Mouse (Mus musculus): ENCODE data around the gene Astn2. TPM values are rescaled to one million over a fixed set of nuclear protein-coding genes. Genes with fewer than 3 reads are reported as not detected.
"Not testable (repeated sequence)": the region's sequence is repeated elsewhere in the genome, so short reads cannot be mapped to it uniquely, and the experiment has no call there.

Gene Astn2
- polyA plus RNA-seq, 1 experiment = not detected

DNA sequence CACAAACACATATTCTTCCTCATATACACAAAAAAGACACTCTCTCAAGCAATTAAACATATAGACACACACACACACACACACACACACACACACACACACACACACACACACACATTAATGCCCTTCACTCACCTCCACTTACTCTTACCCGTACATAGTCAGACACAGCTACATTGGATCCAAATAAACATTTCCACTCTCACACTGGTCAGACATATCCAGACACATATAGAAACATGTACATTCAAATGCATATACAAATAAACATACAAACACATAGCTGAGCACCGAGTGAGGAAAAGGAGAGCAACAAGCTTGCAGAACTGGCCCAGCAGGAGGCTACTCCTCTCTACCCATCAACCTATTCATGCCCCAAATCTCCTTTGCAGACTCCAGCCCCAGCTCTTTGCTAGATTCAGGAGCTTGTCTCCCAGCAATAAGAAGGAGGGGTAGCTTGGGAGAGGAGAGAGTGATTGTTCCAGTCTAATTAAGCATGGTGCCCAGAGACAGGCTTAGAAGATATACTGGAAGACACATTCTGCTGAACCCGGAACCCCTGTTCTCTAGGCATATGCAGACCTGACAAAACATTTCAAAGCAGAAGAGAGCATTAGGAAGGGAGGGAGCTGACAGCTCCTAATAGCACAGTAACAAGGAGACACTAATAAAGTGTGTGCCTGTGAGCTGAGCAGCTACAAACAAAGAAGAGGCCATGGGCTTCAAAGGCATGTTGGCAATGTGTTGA is 718.0 kb downstream of the Astn2 start:
- no peaks in the 10 kb centered on the region for H3K4me1 ChIP-seq (ENCODE audit: control insufficient read depth, insufficient read depth, low read length)
- no peak overlapping the region for H3K4me3 ChIP-seq (ENCODE audit: insufficient read depth, low read depth, low read length)
- no peak overlapping the region for H3K27ac ChIP-seq (ENCODE audit: insufficient read depth, low read depth, low read length)
- TF ChIP-seq POLR2A (IDR thresholded peaks at IDR 0.05; ENCODE audit: insufficient read depth, low read depth, low read length) (no peak), CTCF (IDR thresholded peaks at IDR 0.05; ENCODE audit: insufficient read depth, low read depth, low read length) (no peak)
- 63% methylated on average over 3 of the region's 3 CpGs for WGBS

DNA sequence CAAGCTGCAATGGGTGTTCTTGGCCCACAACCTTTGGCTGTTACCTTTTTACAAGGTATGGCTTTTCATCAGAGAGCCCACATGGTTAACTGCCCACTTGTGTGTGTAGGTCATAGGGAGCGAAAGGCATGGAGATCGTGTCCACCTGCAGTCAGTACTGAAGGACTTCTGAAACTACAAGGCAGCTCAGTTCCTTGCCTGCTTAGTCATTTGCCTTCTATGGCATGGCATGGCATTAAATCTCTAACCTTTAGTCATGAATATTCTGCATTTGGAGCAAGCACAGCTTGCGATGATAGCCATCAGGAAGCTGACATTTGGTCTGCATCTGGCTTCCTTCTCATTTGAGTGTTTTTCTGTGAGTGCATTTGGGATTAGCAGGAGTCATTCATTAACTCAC is 720.0 kb downstream of the Astn2 start:
- TF ChIP-seq POLR2A (IDR thresholded peaks at IDR 0.05; ENCODE audit: insufficient read depth, low read depth, low read length) = no peak
- no peak for TF ChIP-seq CTCF (IDR thresholded peaks at IDR 0.05; ENCODE audit: insufficient read depth, low read depth, low read length)
- Histone ChIP-seq H3K27ac (ENCODE audit: insufficient read depth, low read depth, low read length) (no peak overlapping the region), H3K4me1 (ENCODE audit: control insufficient read depth, insufficient read depth, low read length) (no peaks in the 10 kb centered on the region), H3K4me3 (ENCODE audit: insufficient read depth, low read depth, low read length) (no peak overlapping the region)
- WGBS = 94% methylated on average over 3 of the region's 3 CpGs

DNA sequence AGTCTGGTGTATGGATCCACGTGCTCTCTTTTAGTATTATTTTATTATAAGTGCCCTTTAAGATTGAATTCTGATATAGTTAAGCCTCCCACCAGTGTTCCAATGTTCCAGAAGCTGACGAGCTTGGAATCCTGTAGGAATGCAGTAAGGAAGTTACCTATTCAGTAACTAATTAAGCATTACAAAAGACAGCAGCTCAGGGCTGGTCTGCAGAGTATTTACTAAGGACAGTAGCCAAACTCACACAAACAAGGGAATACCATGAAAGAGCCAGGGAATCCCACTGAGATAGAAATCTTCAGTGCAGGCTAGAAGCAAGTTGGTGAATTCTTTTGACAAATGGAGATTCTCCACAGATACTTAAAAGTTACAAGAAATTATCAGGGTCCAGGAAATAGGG is 724.6 kb downstream of the Astn2 start:
- not testable (repeated sequence) for H3K27ac ChIP-seq (ENCODE audit: insufficient read depth, low read depth, low read length); H3K4me1 ChIP-seq (ENCODE audit: control insufficient read depth, insufficient read depth, low read length); H3K4me3 ChIP-seq (ENCODE audit: insufficient read depth, low read depth, low read length)
- WGBS = 67% methylated on average over 2 of the region's 2 CpGs

DNA sequence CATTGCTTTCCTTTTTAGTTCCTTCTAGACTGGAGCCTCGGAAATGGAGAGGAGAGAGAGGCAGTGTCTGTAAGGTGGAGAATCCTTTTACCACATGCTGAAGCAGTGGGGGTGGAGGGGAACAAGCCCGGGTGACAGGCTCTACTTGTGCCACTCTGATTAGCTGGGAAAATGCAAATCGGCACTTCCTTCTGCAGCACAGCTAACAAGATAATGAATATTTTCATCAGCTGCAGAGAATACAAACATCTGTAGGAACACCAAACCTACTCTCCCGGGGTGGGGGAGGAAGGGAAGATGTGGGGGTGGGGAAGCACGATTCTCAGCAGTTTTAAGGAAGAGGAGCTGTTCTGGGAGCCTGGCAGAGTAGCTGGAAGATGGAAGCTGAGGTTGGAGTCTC is 725.5 kb downstream of the Astn2 start:
- TF ChIP-seq POLR2A (IDR thresholded peaks at IDR 0.05; ENCODE audit: insufficient read depth, low read depth, low read length) = no peak
- TF ChIP-seq CTCF (IDR thresholded peaks at IDR 0.05; ENCODE audit: insufficient read depth, low read depth, low read length) = no peak
- Histone ChIP-seq H3K4me1 (ENCODE audit: control insufficient read depth, insufficient read depth, low read length) (peaks cover 3% of the 10 kb centered on the region), H3K27ac (ENCODE audit: insufficient read depth, low read depth, low read length) (no peak overlapping the region), H3K4me3 (ENCODE audit: insufficient read depth, low read depth, low read length) (no peak overlapping the region)
- 5% methylated on average over 5 of the region's 5 CpGs for WGBS

DNA sequence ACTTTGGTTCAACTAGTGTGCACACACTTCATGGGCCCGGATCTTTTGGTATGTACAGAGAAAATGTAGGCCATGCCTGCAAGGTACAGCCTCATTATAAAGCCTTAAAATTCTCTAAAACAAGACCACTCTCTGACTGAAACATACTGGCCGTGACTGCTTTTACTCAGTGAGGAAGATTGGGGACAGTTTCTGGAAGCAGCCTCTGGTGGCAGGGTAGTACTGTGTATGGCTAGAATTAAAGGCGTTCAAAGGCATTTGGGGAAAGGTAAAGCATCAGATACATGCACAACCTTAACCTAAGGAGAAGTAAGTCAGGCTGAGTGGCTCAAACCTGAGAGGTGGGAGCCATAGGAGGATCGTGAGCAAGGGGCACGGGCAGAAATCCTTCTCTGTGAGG is 725.9 kb downstream of the Astn2 start:
- WGBS = 66% methylated on average over 5 of the region's 5 CpGs
- Histone ChIP-seq H3K27ac (ENCODE audit: insufficient read depth, low read depth, low read length) (no peak overlapping the region), H3K4me1 (ENCODE audit: control insufficient read depth, insufficient read depth, low read length) (peaks cover 3% of the 10 kb centered on the region), H3K4me3 (ENCODE audit: insufficient read depth, low read depth, low read length) (no peak overlapping the region)
- TF ChIP-seq POLR2A (IDR thresholded peaks at IDR 0.05; ENCODE audit: insufficient read depth, low read depth, low read length) (no peak), CTCF (IDR thresholded peaks at IDR 0.05; ENCODE audit: insufficient read depth, low read depth, low read length) (no peak)

DNA sequence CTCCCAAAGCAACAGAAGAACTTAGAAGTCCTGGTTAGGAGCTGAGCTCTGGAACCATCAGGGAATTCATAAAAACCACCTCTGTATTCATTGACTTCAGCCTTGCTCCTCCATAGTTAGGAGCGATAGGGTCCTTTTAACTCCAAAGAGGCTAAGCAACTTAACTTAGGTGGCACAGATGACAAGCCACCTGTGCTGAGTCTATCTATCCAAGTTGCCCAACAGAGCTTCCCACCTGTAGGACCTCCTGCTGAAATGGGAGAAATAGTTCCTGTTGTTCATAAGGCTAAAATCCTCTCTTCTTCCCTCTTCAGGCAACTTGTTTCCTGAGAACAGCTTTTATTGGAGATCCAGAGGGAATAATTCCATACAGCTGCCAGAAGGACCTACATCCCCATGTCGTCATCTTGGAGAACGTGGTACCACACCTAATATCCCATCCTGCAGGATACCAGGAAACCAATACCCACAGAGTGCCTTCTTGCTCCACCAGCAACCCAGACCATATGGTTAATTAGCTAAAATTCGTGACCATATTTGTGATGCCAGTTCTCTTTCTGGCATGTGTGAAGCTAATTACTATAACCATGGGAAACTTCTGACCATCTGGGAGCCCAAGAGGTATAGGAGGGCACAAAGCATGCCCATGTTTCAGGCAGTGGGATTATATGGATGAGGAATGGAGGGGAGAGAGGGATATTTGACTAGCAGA is 730.0 kb downstream of the Astn2 start:
- Histone ChIP-seq H3K4me1 (ENCODE audit: control insufficient read depth, insufficient read depth, low read length) (peaks cover 3% of the 10 kb centered on the region), H3K4me3 (ENCODE audit: insufficient read depth, low read depth, low read length) (no peak overlapping the region), H3K27ac (ENCODE audit: insufficient read depth, low read depth, low read length) (no peak overlapping the region)
- WGBS = 95% methylated on average over 4 of the region's 4 CpGs
- TF ChIP-seq CTCF (IDR thresholded peaks at IDR 0.05; ENCODE audit: insufficient read depth, low read depth, low read length) (no peak), POLR2A (IDR thresholded peaks at IDR 0.05; ENCODE audit: insufficient read depth, low read depth, low read length) (no peak)

DNA sequence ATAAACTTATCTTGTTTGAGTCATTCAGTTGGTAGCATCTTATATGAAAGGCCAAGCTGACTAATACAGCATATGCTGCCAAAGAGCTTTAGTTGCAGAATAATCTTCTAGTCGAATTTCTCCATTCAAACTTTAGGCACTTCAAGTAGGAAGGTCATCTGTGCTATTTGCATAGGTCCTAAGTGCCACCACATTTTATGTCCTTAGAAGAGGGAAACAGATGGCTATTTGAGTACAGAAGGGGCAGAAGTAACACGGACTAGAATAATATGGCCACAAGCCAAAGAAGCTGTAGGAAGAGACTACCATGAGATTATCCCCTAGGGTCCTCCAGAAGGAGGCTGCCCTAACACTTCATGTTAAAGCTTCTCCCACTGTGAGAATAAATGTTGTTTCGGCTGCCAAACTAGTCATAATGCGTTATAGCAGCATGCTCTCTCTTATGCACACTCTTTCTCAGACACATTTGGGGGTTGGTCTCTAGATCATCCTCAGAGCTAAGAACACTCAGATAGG is 730.9 kb downstream of the Astn2 start:
- H3K4me1 ChIP-seq (ENCODE audit: control insufficient read depth, insufficient read depth, low read length) = no peaks in the 10 kb centered on the region
- no peak overlapping the region for H3K27ac ChIP-seq (ENCODE audit: insufficient read depth, low read depth, low read length)
- H3K4me3 ChIP-seq (ENCODE audit: insufficient read depth, low read depth, low read length) = no peak overlapping the region
- 79% methylated on average over 4 of the region's 4 CpGs for WGBS
- TF ChIP-seq POLR2A (IDR thresholded peaks at IDR 0.05; ENCODE audit: insufficient read depth, low read depth, low read length) (no peak), CTCF (IDR thresholded peaks at IDR 0.05; ENCODE audit: insufficient read depth, low read depth, low read length) (no peak)

DNA sequence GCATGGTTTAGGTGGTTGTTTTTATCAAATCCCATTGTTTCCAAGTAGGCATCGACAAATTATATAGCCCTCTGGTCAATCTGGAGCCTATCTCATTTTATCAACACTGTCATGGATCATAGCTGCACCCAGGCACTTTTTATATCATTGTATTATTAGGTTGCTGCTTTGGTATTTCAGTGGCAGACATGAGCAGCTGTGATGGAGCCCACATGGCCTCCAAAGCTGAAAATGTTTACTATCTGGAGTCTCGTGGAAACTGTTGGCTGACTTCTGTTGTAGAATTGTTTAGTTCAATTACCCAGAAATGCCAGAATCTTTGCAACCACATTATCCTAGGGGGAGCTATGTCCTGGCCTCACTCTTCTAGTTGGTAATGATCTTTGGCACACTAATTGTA is 732.1 kb downstream of the Astn2 start:
- TF ChIP-seq POLR2A (IDR thresholded peaks at IDR 0.05; ENCODE audit: insufficient read depth, low read depth, low read length) = no peak
- no peak for TF ChIP-seq CTCF (IDR thresholded peaks at IDR 0.05; ENCODE audit: insufficient read depth, low read depth, low read length)
- Histone ChIP-seq H3K4me3 (ENCODE audit: insufficient read depth, low read depth, low read length) (no peak overlapping the region), H3K27ac (ENCODE audit: insufficient read depth, low read depth, low read length) (no peak overlapping the region), H3K4me1 (ENCODE audit: control insufficient read depth, insufficient read depth, low read length) (no peaks in the 10 kb centered on the region)
- 73% methylated on average over 2 of the region's 2 CpGs for WGBS

DNA sequence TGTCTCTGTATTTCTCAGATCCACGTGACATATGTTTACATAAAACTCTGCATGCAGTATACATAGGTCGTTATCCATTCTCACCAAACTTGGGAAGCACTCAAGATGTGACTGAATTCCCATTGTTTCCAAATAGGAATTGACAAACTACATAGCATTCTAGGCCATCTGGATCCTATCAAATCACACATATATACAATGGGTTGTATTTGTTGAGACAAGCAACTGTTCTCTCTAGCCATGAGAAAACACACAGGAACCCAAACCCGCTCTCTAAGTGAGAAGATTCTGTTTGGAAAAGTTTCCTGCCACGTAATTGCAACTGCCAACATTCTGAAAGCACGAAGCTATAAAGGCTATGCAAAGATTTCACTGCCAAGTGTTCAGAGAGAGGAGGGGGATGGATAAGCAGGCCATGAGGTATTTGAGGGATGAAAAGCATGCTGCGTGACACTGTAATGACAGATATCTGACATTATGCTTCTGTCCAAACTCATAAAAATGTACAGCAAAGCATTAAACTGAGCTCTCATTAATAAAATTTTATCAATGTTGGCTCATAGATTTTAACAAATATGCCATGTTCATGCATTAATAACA is 732.7 kb downstream of the Astn2 start:
- Histone ChIP-seq H3K4me3 (ENCODE audit: insufficient read depth, low read depth, low read length) (no peak overlapping the region), H3K27ac (ENCODE audit: insufficient read depth, low read depth, low read length) (no peak overlapping the region), H3K4me1 (ENCODE audit: control insufficient read depth, insufficient read depth, low read length) (no peaks in the 10 kb centered on the region)
- TF ChIP-seq POLR2A (IDR thresholded peaks at IDR 0.05; ENCODE audit: insufficient read depth, low read depth, low read length) = no peak
- 81% methylated on average over 6 of the region's 6 CpGs for WGBS
